Mouse (Mus musculus) heart, adult 2 months (tissue): ENCODE measurements at regions not wholly inside any gene's neighbourhood (a gene's known extent, or its start where the extent isn't known, plus 50 kb on each side); places are given as distances from the start of the nearest gene placed in this dataset.

Source experiments
- CTCF ChIP-seq: fragments of 200-600 bp; IDR thresholded peaks from 2 replicates; pipeline ENCODE4 v1.8.1; 2022; ENCODE audit warnings: antibody characterized with exemption, mild to moderate bottlenecking, moderate library complexity
- POLR2A ChIP-seq: fragments of 200-500 bp; IDR thresholded peaks from 2 replicates; pipeline ENCODE4 v1.6.1; 2011; ENCODE audit warnings: mild to moderate bottlenecking, low read depth, low read length, control low read depth; ENCODE audit not compliant: insufficient read depth

DNA sequence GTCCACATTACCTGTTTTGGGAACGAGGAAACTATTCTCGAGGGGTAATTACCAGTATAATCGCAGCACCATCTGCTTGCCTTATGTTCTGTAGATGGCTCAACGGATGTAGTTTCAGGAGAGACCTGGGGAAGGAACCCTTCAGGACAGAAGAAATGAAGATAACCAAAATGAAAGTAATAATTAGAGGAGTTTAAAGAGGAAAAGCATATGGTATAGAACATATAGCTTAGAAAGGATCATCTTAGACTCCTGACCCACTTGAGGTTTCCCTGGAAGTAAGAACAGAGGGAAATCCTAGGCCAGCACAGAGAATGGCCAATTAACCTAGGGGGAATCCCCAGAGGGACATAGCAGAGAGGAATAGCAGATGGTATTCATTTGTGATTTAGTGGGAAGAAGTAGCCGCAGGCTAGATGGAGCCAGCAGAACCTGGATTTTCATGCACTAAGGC, 180.6 kb upstream of the Slc10a2 start:
- TF ChIP-seq CTCF = no peak
- TF ChIP-seq POLR2A = no peak
